Mouse (Mus musculus): ENCODE results near the gene Tfr2.
"Not testable (repeated sequence)": the region's sequence is repeated elsewhere in the genome, so short reads cannot be mapped to it uniquely, and the experiment has no call there.

Gene Tfr2

DNA sequence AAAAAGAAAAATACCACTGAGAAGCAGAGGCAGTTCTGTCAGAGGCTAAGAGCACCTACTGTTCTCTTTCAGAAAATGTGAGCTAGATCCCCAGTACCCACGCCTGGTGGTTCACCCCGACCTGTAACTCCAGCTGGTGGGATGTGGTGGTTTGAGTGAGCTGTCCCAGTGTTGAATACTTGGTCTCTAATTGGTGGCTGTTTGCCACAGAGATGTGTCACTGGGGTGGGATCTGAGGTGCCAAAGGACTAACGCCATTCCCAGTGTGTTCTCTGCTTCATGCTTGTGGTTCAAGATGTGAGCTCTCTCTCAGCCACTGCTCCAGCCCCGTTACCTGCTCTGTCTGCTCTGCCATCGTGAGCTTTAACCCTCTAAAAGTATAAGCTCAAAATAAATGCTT, 20.9 kb downstream of the Tfr2 start:
- no peak for DNase-seq

- DNase-seq: no peak
Observed at GRCm38 (mm10) chr5:137595921-137596320, 26.3 kb downstream of the Tfr2 start.

DNA sequence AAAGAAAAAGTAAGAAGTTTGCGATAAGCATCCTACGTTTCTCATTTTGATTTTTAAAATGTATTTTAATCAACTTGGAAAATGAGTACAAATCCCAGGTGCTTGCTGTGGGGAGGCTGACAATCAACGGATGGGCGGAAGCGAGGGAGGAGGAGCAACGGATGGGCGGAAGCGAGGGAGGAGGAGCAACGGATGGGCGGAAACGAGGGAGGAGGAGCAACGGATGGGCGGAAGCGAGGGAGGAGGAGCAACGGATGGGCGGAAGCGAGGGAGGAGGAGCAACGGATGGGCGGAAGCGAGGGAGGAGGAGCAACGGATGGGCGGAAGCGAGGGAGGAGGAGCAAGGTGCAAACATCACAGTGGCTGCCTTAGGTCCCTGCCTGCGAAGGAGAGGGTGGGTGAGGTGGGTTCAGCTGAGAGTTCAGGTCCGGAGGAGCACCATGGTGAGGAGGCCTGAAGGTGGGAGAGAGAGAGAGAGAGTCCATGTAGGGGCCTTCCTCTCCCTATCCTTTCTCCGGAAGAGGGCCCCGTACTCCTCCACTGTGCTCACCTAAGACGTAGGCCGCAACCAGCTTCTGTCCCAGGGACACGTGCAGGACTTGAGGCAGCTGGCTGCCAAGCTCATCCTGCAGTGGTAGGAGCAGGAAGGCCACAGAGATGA, 27.1 kb downstream of the Tfr2 start:
- no peak for DNase-seq

GRCm38 (mm10) chr5:137597625-137598024, 28.0 kb downstream of the Tfr2 start:
- DNase-seq: no peak

DNA sequence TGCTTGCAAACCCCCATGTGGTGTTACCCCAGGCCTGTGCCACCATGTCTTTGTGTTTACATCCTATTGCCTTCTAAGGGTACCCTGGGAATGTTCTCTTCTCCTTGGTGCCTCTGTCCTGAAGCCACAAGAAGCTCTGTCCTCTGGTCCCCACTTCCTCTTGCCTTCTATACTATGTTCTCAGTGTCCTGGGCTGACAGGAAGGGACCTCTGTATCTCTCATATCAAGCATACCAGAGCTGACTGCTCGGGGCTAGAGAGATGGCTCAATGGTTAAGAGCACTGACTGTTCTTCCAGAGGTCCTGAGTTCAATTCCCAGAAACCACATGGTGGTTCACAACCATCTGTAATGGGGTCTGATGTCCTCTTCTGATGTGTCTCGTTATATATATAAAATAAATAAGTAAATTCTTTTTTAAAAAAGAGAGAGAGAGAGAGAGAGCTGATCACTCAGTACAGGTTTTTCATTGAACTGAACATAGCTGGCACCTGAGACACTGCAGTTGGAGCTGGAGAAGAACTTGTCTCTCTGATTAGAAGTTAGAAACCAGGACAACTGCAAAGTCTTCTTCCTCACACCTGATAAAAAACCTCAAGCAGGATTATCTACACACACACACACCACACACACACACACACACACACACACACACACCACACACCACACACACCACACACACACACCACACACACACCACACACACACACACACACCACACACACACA, 28.6 kb downstream of the Tfr2 start:
- no peak for DNase-seq

DNA sequence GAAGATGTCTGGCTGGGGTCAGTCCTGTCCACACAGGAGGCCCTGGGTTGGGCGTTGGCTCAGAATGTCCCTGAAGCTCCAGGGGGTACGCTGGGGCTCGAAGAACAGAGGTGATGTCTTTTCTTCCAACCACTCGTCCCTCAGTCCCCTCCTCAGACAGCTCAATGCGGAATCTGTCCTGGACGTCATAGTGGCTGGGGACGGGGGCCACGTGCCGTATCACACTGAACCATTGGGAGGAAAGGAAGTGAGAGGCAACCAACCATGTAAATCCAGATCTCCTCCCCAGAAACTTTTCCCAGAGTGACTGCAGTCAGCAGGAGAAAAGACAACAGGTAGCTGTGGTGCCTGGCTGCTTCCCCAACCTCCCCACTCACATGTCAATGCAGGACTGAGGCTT, 30.0 kb downstream of the Tfr2 start:
- no peak for DNase-seq

DNA sequence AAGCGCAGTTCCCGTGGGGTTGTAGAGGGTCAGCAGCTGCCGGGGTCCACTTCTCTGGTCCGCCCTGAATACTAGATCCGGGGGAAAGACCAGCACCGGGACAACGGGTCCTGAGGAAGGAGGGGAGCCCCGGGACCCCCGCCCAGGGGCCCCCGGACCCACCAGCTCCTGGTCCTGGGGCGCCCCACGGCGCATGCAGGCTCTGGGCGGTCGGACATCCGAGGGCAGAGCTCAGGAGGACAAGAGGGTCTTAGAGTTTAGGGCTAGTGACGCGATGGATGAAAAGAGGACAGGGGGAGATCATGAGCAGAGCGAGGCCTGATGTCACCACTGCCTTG, 30.6 kb downstream of the Tfr2 start:
- DNase-seq: no peak

- DNase-seq: peak; percentile 99
Observed at GRCm38 (mm10) chr5:137600619-137601364, 31.2 kb downstream of the Tfr2 start, which contains the start of gene Mospd3. TSS of gene Mospd3 (minus strand) at chr5:137601058.

- peak; percentile 33 for DNase-seq
Observed at GRCm38 (mm10) chr5:137601365-137601729, 31.7 kb downstream of the Tfr2 start.

DNA sequence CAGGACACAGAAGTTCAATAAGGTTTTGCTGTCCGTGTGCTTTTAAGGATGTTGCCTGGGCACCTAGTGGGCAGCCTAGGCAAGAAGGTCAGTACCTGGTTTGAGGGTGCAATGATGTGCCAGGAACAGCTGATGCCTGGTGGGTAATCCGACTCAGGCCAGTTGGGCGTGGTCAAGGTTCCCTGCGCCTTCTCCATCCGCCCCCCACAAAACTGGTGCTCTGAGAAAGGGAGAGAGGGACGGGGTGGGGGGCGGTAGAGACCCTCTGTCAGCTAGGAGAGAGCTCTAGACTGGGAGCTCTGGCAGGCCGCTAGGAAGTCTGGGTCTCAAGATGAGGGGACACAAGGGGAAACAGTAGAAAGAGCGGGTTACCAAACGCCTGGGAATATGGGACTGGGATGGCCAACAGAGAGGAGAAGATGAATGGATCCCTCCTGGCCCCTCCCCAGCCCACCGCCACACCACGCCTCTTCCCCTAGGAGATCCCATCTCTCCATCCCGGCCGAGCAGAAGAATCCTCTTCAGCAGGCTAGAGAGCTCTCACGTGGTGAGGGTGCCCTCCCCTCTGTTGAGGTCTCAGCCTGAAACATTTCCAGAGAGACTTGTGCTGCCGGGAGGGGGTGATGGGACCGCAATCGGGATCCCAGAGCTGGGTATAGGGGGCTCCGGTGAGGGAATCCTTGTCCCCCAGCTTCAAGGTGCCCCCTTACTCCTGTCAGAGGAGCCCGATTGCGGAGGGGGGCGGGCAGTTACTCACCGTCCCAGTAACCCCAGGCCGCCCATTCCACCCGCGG, 38.4 kb downstream of the Tfr2 start:
- no peak for DNase-seq

GRCm38 (mm10) chr5:137608654-137609190, 39.1 kb downstream of the Tfr2 start:
- DNase-seq: no peak

GRCm38 (mm10) chr5:137609292-137609691, 39.7 kb downstream of the Tfr2 start:
- no peak for DNase-seq

DNA sequence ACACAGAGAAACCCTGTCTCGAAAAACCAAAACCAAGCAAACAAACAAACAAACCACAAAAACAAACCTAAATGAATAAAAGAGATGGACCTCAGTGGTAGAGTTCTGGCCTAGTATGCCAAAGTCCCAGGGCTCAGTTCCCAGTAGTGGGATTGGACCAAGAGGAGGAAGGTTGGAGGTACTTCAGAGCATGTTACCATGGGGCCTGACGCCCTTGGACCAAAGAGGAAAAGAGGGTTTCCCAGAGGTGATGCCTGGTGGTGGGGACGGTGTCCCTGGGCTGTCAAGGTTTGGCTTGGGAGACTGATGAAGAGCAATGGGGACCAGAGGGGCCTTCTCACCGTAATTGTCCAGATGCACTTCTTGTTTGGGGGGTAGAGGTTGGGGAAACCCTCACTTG, 40.4 kb downstream of the Tfr2 start:
- no peak for DNase-seq

- DNase-seq: peak; percentile 72
Observed at GRCm38 (mm10) chr5:137610548-137611244, 41.1 kb downstream of the Tfr2 start.

DNA sequence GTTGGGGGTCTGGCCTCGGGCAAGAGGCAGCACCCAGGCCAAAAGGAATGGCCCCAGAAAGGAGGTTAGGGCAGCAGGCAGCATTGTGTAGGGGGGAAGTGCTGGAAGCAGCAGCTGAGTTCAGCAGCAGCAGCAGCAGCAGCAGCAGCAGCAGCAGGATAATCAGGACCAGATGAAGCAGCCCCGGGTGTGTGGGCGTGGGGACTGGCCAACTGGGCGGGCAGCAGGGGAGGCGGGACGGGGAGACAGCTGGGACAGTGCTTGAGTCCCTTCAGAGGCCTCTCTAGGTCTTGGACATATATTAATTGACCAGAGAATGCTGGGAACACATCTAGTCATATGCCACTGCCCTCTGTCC, 41.6 kb downstream of the Tfr2 start:
- DNase-seq: peak; percentile 36

GRCm38 (mm10) chr5:137613076-137613475, 43.4 kb downstream of the Tfr2 start:
- DNase-seq: no peak

GRCm38 (mm10) chr5:137613550-137613949, 43.9 kb downstream of the Tfr2 start, which contains the start of gene Pcolce:
TSS of gene Pcolce (minus strand) at chr5:137613784.
- no peak for DNase-seq

GRCm38 (mm10) chr5:137614921-137615320, 45.3 kb downstream of the Tfr2 start:
- DNase-seq: not testable (repeated sequence)

DNA sequence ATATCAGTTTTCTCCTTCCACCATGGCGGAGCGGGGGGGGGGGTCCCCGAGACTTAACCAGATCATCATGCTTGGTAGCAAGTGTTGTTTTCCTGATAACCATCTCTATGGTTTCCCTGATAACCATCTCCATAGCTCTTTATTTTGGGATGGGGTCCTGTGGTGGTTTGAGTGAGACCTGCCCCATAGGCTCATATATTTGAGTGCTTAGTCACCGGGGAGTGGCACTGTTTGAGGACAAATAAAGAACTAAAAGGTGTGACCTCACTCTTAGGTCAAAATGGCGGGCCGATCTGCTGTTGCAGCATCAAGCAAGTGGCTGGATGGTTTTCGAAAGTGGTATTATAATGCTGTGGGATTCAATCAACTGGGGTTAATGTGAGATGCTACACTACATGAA, 45.7 kb downstream of the Tfr2 start:
- DNase-seq: no peak

- no peak for DNase-seq
Observed at GRCm38 (mm10) chr5:137623937-137624530, 54.4 kb downstream of the Tfr2 start.

DNA sequence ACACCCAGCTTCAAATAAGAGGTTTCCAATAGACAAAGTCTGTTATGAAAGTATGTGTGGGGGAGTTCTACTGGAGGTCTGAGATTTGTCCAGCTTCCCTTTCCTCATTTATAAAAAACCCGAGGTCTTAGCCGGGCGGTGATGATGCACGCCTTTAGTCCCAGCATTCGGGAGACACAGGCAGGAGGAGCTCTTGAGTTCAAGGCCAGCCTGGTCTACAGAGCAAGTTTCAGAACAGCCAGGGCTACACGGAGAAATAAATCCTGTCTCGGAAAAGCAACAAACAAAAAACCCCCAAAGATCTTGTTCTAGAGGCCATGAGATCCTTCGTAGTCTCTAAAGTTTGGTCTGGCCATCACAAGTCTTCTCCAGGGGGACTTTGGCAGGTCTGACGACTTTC, 58.4 kb downstream of the Tfr2 start:
- peak; percentile 53 for DNase-seq

All from kidney, adult 9 months (tissue).